Mouse (Mus musculus) kidney, postnatal 25 days (tissue): ENCODE results near the gene Gm5089.
A peak's percentile ranks its signal among the peaks of the same experiment; 100 is the strongest.

Experiments
- DNase-seq, 2 experiments: peaks; one replicate each; pipeline ENCODE4 v3.0.0; 2021; ENCODE audit warnings: mixed read lengths in 2 of 2

The Gm5089 gene

GRCm38 (mm10) chr14:122477261-122477671, 26.4 kb upstream of the Gm5089 start:
- peak in 1 of 2 experiments; percentile 32 for DNase-seq

DNA sequence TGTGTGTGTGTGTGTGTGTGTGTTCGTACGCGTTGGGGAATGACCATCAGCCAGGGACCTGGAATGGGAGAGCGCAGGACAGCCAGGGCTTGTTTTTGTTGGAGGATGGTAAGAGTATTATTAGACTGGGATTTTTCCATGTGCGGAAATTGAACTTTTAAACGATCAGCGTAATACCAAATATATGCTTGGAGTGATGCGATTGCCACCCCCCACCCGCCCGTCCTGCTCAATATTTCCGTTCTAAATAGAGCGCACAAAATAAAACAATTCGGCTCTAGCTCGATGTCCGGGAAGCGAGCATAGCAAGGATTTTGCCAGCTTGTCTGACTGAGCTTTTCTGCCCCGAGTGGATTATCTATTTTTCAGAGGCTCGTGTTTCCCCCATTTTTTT, 25.9 kb upstream of the Gm5089 start:
- no peak for DNase-seq

GRCm38 (mm10) chr14:122476041-122476821, 25.3 kb upstream of the Gm5089 start:
- DNase-seq: peak in 1 of 2 experiments; percentile 41

- peak in 1 of 2 experiments; percentile 49 for DNase-seq
Observed at GRCm38 (mm10) chr14:122475557-122476040, 24.7 kb upstream of the Gm5089 start.

GRCm38 (mm10) chr14:122474891-122475556, 24.1 kb upstream of the Gm5089 start, which contains the start of gene Zic2:
TSS of gene Zic2 (plus strand) at chr14:122475435.
- DNase-seq: peak in 1 of 2 experiments; percentile 53

DNA sequence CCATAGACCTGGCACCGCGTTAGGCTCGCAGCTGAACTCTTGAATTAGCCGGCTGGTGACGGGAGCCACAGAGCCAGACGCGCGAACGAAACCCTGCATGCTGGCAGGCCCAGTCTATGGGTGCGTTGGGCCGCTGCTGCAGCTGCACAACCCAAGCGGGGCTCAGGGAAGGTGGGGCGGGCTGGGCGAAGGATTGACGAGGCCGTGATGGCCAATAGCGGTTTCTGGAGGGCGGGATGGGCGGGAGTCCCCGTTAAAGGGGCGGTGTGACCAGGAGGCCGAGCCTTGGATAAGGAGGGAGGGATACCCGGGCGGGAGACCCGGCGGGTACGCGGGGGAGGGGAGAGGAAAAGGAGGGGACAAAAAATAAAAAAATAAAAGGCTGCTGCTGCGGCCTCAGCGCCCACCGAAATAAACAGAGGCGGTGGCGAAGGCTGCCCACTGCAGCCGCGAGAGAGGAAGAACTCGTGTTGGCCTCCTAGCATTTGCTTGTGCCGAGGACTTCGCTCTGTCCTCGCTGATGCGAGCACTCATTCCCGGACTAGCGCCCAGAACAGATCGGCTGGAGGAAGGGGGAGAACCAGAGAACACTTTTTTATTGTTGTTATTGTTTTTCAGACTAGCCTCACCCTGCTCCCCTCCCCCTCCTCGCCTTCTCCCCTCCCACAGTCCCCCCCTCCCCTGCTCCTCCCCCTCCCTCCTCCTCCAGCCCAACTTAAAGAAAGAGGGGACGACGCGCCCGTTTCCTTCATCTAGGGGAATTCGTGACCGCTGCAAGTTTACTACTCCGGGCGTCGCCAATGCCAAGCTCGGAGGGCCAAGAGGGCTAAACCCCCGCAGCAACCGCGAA, 23.4 kb upstream of the Gm5089 start:
- peak in 1 of 2 experiments; percentile 37 for DNase-seq

- DNase-seq: no peak
Observed at GRCm38 (mm10) chr14:122473211-122473751, 22.4 kb upstream of the Gm5089 start.

DNA sequence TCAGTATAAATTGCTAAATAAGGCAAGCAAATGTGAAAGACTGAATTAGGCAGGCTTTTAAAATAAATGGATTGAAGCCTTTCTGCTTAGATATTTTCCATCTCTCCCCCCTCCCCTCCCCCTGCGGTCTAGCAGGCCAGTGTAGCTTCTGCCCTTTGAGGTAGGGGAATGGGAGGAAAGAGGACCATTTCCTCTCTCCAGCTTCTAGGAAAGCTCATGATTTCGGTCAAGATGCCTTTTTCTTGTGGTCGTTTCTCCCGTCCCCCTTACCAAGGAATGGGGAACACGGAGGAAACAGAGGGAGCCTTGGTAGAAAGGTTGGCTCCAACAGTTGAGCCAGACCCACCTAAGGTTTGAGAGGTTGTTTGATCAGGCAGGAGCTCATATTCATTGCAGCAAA, 21.7 kb upstream of the Gm5089 start:
- DNase-seq: no peak

DNA sequence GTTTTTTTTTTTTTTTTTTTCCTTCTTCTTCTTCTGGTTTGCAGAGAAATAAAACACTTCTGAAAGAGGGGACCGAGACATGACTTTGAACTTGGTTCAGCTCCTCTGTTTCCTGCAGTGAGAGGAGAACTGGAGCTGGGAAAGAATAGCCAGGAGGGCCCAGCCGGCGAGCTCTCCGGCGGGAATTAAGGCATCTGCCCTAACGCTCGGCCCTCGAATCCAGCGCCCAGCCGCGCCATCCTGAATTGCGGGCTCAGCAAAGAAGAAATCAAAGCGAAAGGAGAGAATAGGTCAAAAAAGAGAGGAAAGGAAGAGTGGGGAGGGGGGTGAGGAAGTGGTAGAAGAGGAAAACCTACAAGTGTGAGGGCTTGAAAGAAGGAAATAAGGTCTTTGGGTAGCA, 21.2 kb upstream of the Gm5089 start:
- no peak for DNase-seq

DNA sequence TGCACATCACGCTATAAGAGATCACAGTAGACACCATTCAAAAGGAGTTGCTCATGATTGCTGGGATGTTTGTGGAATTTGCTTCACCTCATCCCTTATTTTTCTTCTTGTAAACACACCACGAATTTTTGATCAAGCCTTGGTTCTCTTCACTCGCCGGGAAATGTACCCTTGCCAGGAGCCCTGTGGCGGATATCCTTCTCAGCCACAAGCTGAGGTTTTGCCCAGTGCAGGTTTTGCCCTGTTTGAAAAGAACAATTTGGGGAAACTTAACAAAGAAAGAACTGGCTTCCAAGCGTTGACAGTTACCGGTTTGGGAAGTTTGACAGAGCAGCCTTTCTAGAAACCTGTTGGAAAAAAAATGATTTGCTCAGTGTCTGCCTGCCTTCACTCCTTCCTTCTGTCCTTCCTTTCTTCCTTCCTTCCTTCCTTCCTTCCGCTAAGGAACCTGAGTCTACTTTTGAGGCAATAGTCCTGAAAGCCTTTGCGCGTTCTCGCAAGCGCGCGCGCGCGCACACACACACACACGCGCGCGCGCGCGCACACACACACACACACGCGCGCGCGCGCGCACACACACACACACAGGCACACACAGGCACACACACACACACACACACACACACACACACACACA, 20.7 kb upstream of the Gm5089 start:
- DNase-seq: no peak

DNA sequence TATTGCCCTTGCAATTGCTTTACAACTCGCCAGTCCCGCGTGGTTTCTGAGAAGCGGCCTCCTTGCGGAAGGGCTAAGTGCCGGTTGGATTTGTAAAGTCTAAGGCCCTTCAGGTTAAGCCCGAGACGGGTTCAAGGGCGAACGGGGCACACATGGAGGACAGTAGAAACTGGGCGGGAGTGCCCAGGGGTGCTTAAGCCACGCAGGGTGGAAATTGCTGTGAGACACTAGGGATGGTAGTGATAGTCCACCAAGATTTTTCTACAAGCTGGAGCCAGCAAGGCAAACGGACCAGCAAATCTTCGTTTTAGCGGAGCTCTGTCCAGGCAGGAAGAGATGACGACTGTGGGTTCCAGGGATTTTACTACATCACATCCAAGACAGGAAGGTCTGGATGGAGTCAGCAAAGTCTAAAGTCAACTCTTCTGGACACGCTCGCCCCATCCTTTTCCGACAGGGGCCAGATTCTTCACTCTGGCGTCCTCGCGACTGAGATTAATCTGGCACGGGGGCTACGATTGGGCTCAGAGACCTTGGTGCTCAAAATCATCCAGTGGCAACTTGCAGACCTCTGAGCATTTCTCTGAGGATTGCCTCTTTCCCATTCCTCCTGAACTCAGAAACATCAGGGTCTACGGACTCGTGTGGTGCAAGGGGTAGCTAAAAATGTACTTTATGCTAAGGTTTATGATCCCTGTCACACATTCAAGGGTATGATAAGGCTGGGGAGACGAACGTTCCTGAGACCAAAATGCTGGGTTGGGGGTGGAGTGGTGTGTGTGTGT, 18.2 kb upstream of the Gm5089 start:
- DNase-seq: no peak

GRCm38 (mm10) chr14:122467926-122468841, 17.3 kb upstream of the Gm5089 start:
- DNase-seq: no peak

DNA sequence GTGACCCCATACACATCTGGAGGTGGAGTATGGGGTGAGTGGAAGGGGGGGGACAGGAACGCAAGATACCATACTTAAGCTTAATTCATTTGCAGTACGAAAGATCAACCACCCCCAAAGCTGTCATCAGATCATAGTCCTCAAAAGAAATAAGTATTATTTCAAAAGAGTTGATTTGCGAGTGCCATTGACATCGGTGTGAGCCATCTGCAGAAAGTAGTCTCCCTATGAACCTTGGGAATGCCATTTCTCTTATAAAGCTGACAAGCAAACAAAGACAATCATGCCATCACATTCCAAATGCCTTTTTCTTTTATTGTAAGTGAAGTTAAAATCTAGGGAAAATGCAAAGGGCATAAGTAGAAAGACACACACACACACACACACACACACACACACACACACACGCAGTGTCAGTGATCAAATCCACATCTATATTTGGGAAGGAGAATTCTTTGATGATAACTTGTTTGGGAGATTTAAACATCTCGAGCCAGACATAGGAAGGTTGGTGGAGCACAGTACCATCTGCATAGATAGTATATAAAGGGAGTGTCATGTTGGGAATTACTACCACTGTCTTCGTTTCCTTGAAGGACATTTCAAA, 15.9 kb upstream of the Gm5089 start:
- DNase-seq: no peak

GRCm38 (mm10) chr14:122465931-122466490, 15.1 kb upstream of the Gm5089 start:
- no peak for DNase-seq

DNA sequence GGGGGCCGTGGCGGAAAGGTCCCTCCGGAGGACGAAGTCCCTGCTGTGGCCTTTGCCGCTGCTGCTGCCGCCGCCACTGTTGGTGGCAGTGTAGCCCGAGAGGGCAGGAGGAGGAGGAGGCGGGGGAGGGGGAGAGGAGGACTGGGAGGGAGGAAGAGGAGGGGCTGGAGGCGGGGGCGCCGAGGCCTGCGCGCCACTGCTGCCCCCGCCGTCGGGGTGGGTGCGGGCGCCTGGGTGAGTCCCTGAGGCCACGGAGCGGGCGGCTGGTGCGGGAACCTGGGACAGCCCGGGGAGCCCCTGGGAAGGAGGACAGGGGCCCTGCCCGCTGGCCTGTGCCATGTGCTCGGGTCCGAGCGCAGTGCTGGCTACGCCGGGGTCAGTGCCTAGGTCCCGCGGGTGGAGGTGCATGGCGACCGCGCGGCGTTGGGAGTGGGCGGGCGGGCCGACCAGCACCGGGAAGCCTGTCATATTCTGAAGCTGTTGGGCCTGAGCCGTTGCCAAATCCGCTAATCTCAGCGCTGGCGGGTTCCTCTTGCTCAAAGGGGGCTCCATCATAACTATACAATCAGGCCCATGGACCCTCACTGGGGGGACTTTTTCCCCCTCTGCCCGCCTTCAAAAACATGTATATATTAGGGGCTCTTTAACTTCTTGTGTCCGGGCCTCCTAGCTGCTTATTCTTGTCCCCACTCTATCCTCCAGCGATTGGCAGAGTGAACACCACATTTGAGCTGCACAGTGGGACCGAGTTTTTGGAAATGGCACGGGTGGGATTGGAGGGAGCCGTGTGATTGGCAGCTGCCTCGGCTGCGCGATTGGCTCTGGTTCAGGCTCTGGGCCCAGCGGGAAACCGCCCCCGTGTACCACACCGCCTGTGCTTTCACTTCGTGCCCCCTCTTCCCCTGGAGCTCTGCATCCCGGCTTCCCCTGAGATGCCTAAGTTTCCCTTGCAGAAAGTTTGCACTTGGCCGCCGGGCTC, 14.1 kb upstream of the Gm5089 start, which contains the start of gene Zic5:
Gene Zic5 (minus strand): TSS at position 915 of the 979 bp plus-strand sequence.
- peak in 1 of 2 experiments; percentile 47 for DNase-seq

GRCm38 (mm10) chr14:122464351-122464762, 13.4 kb upstream of the Gm5089 start:
- DNase-seq: no peak

- peak in 1 of 2 experiments; percentile 70 for DNase-seq
Observed at GRCm38 (mm10) chr14:122463734-122464341, 12.9 kb upstream of the Gm5089 start.
